Comparison of ENCODE assay signal across 19 mouse cellular contexts in genomic region chr4:135074646-135075045, GRCm38 (mm10). TPM values are rescaled to one million over a fixed set of nuclear protein-coding genes. Genes with fewer than 3 reads are reported as not detected.
"Had no signal": no experiment of that assay in that cellular context is flagged by ENCODE, and none has a peak within 500 bp of the region (broad histone marks: within the 10 kb centered on the region; RNA-seq: fewer than 3 reads in every experiment).

No protein-coding gene starts in this region.

- H3K4me3 ChIP-seq: limb, embryonic 15.5 days; liver, embryonic 12.5 days; midbrain, embryonic 10.5 days; midbrain, embryonic 12.5 days; myocyte; neural tube, embryonic 13.5 days; neural tube, embryonic 15.5 days had no signal

- H3K9ac ChIP-seq: limb, embryonic 15.5 days; liver, embryonic 12.5 days; liver, embryonic 14.5 days; lung, embryonic 14.5 days; midbrain, embryonic 12.5 days; neural tube, embryonic 13.5 days; neural tube, embryonic 15.5 days had no signal

- H3K27ac ChIP-seq: limb, embryonic 15.5 days; liver, embryonic 12.5 days; liver, embryonic 14.5 days; midbrain, embryonic 10.5 days; midbrain, embryonic 12.5 days; neural tube, embryonic 13.5 days; neural tube, embryonic 15.5 days had no signal

- H3K4me1 ChIP-seq: neural tube, embryonic 15.5 days had no signal

- H3K27me3 ChIP-seq: limb, embryonic 15.5 days; midbrain, embryonic 12.5 days; neural tube, embryonic 13.5 days had no signal

- H3K36me3 ChIP-seq: limb, embryonic 15.5 days; liver, embryonic 12.5 days; midbrain, embryonic 10.5 days; midbrain, embryonic 12.5 days; neural tube, embryonic 13.5 days; neural tube, embryonic 15.5 days had no signal

- DNase-seq: lung, adult 18-20 months; lung, embryonic 14.5 days; lung, postnatal 10 days; lung, postnatal 4 days; midbrain, embryonic 14.5 days; retina, postnatal 1 day; right cerebral cortex, adult 18-20 months; right cerebral cortex, postnatal 25 days; right cerebral cortex, postnatal 4 days; spleen, adult 18-20 months had no signal

RNA-seq across cellular contexts. Expression of gene Runx3, which starts 45.8 kb away (rescaled TPM):
- polyA plus RNA-seq: midbrain, embryonic 12.5 days; midbrain, embryonic 14.5 days; midbrain, embryonic 16.5 days had no signal
